Mouse (Mus musculus) stomach, embryonic 16.5 days (tissue): ENCODE data around the gene Catsperd. TPM values are rescaled to one million over a fixed set of nuclear protein-coding genes. Genes with fewer than 3 reads are reported as not detected.

Experiments
- ATAC-seq: fragments of 200-750 bp; cut with Nextera tagmentation; 2 replicates; pipeline ENCODE4 v1.8.0; 2017; ENCODE audit warnings: moderate number of reproducible peaks, moderate TSS enrichment; ENCODE audit not compliant: insufficient read depth, low FRiP score
- H3K27ac ChIP-seq: fragments of 300-500 bp; sonication (generic); 2 replicates; pipeline ENCODE4 v1.5.1; 2014; ENCODE audit warnings: low read length
- H3K27me3 ChIP-seq: fragments of 300-500 bp; sonication (generic); 2 replicates; pipeline ENCODE4 v1.6.1; 2014; ENCODE audit warnings: low read length, control low read depth, mixed read lengths; ENCODE audit not compliant: control insufficient read depth, insufficient read depth
- H3K36me3 ChIP-seq: fragments of 300-500 bp; sonication (generic); 2 replicates; pipeline ENCODE4 v1.6.1; 2014; ENCODE audit warnings: low read length; ENCODE audit not compliant: control insufficient read depth, insufficient read depth
- H3K4me1 ChIP-seq: fragments of 300-500 bp; sonication (generic); 2 replicates; pipeline ENCODE4 v1.6.1; 2014; ENCODE audit warnings: low read length, control low read depth, mixed read lengths; ENCODE audit not compliant: control insufficient read depth, insufficient read depth
- H3K4me2 ChIP-seq: fragments of 300-500 bp; sonication (generic); 2 replicates; pipeline ENCODE4 v1.6.1; 2014; ENCODE audit warnings: low read depth, low read length, mixed read lengths
- H3K4me3 ChIP-seq: fragments of 300-500 bp; sonication (generic); replicated peaks from 2 replicates; pipeline ENCODE4 v1.5.1; 2014; ENCODE audit warnings: mild to moderate bottlenecking, low read length
- H3K9ac ChIP-seq: fragments of 300-500 bp; sonication (generic); 2 replicates; pipeline ENCODE4 v1.6.1; 2014; ENCODE audit warnings: low read length
- H3K9me3 ChIP-seq: fragments of 300-500 bp; sonication (generic); replicated peaks from 2 replicates; pipeline ENCODE4 v1.6.1; 2016; ENCODE audit warnings: low read length, control low read depth; ENCODE audit not compliant: control insufficient read depth
- whole genome bisulfite sequencing: fragments of 180-500 bp; shearing (Covaris S2); extraction: QIAGEN DNeasy Blood & Tissue Kit; methylation state at CpG from one replicate; pipeline ENCODE4 v1.1.7; 2014; 5-methylcytosine and 5-hydroxymethylcytosine counted together
- polyA plus RNA-seq: library from polyadenylated mRNA; unstranded; fragments of >200 nt; fragmentation: Nextera tagmentation; extraction: Ambion mirVana; gene quantifications from 2 replicates; pipeline ENCODE4 v1.2.1, GENCODE M21; 2015

The Catsperd gene
- 0.17 and 0.65 TPM in 2 replicates for polyA plus RNA-seq

GRCm38 (mm10) chr17:56627530-56628277 is at the start of gene Catsperd:
Gene Catsperd, plus strand, starts transcription at chr17:56628143.
- 0 out of 2 replicates have a peak, but pooled peaks cover 7% of the 10 kb centered on the region for H3K36me3 ChIP-seq
- H3K4me3 ChIP-seq = peak within 1 kb of the TSS; percentile 97
- peaks cover 21% of the 10 kb centered on the region for H3K4me1 ChIP-seq
- H3K27me3 ChIP-seq = no peaks in the 10 kb centered on the region
- peak within 1 kb of the TSS; percentile 89 for H3K27ac ChIP-seq
- 5% methylated on average over 26 of the region's 26 CpGs for WGBS
- peak within 1 kb of the TSS; percentile 97 for H3K4me2 ChIP-seq
- no peaks in the 10 kb centered on the region for H3K9me3 ChIP-seq
- ATAC-seq = peak; percentile 23
- H3K9ac ChIP-seq = peak within 1 kb of the TSS; percentile 68

- Histone ChIP-seq H3K36me3 (peaks cover 29% of the 10 kb centered on the region), H3K9me3 (no peaks in the 10 kb centered on the region), H3K27ac (no peak overlapping the region)
Observed at GRCm38 (mm10) chr17:56583071-56583470, 44.9 kb upstream of the Catsperd start.

GRCm38 (mm10) chr17:56583611-56584256 is 44.2 kb upstream of the Catsperd start:
- Histone ChIP-seq H3K4me2 (peak overlapping the region; percentile 68), H3K4me3 (peak overlapping the region; percentile 84), H3K4me1 (peaks cover 43% of the 10 kb centered on the region), H3K27me3 (no peaks in the 10 kb centered on the region), H3K9me3 (no peaks in the 10 kb centered on the region), H3K9ac (peak overlapping the region; percentile 89), H3K36me3 (peaks cover 22% of the 10 kb centered on the region), H3K27ac (peak overlapping the region; percentile 95)
- 2% methylated on average over 33 of the region's 33 CpGs for WGBS
- no peak for ATAC-seq

More at GRCm38 (mm10) chr17:56583071-56583470, 44.9 kb upstream of the Catsperd start:
- WGBS = 71% methylated on average over 1 of the region's 1 CpGs
- H3K4me1 ChIP-seq = peaks cover 43% of the 10 kb centered on the region
- H3K4me2 ChIP-seq = peak overlapping the region; percentile 68
- H3K27me3 ChIP-seq = no peaks in the 10 kb centered on the region
- ATAC-seq = no peak
- peak overlapping the region; percentile 89 for H3K9ac ChIP-seq
- peak overlapping the region; percentile 84 for H3K4me3 ChIP-seq

GRCm38 (mm10) chr17:56584257-56585130 is 43.4 kb upstream of the Catsperd start, which contains the start of the genes Safb2 and Safb:
Gene Safb2, minus strand, starts transcription at chr17:56584585.
Gene Safb, plus strand, starts transcription at chr17:56584825.
- Histone ChIP-seq H3K36me3 (peaks cover 25% of the 10 kb centered on the region), H3K4me3 (peak within 1 kb of the TSS; percentile 94), H3K27ac (peak within 1 kb of the TSS; percentile 96), H3K4me2 (peak within 1 kb of the TSS; percentile 95), H3K9ac (peak within 1 kb of the TSS; percentile 93), H3K9me3 (no peaks in the 10 kb centered on the region), H3K27me3 (no peaks in the 10 kb centered on the region), H3K4me1 (peaks cover 43% of the 10 kb centered on the region)
- peak; percentile 96 for ATAC-seq
- under 1% methylated on average over 93 of the region's 101 CpGs for WGBS

- peak overlapping the region; percentile 93 for H3K9ac ChIP-seq
- H3K4me1 ChIP-seq = peaks cover 43% of the 10 kb centered on the region
- H3K36me3 ChIP-seq = peaks cover 23% of the 10 kb centered on the region
- no peak for ATAC-seq
- under 1% methylated on average over 61 of the region's 61 CpGs for WGBS
- peak overlapping the region; percentile 94 for H3K4me3 ChIP-seq
- H3K4me2 ChIP-seq = peak overlapping the region; percentile 95
- peak overlapping the region; percentile 96 for H3K27ac ChIP-seq
- no peaks in the 10 kb centered on the region for H3K27me3 ChIP-seq
- no peaks in the 10 kb centered on the region for H3K9me3 ChIP-seq
Observed at GRCm38 (mm10) chr17:56585171-56585821, 42.6 kb upstream of the Catsperd start.

- 81% methylated on average over 1 of the region's 1 CpGs for WGBS
- H3K27me3 ChIP-seq = no peaks in the 10 kb centered on the region
- no peak overlapping the region for H3K27ac ChIP-seq
- no peak overlapping the region for H3K9ac ChIP-seq
- no peak overlapping the region for H3K4me2 ChIP-seq
- H3K36me3 ChIP-seq = peaks cover 10% of the 10 kb centered on the region
- ATAC-seq = no peak
- H3K9me3 ChIP-seq = no peaks in the 10 kb centered on the region
- H3K4me1 ChIP-seq = peaks cover 24% of the 10 kb centered on the region
- H3K4me3 ChIP-seq = no peak overlapping the region
Observed at GRCm38 (mm10) chr17:56587773-56588172, 40.2 kb upstream of the Catsperd start.

GRCm38 (mm10) chr17:56588921-56589320 is 39.0 kb upstream of the Catsperd start:
- WGBS = 95% methylated on average over 4 of the region's 4 CpGs
- no peaks in the 10 kb centered on the region for H3K9me3 ChIP-seq
- no peak overlapping the region for H3K9ac ChIP-seq
- peaks cover 16% of the 10 kb centered on the region for H3K36me3 ChIP-seq
- no peak overlapping the region for H3K27ac ChIP-seq
- H3K4me1 ChIP-seq = peaks cover 17% of the 10 kb centered on the region
- no peaks in the 10 kb centered on the region for H3K27me3 ChIP-seq
- H3K4me3 ChIP-seq = no peak overlapping the region
- ATAC-seq = no peak
- H3K4me2 ChIP-seq = no peak overlapping the region

GRCm38 (mm10) chr17:56592553-56592952 is 35.4 kb upstream of the Catsperd start:
- no peak overlapping the region for H3K4me2 ChIP-seq
- H3K9me3 ChIP-seq = no peaks in the 10 kb centered on the region
- 0 out of 2 replicates have a peak, but pooled peaks cover 4% of the 10 kb centered on the region for H3K4me1 ChIP-seq
- H3K9ac ChIP-seq = no peak overlapping the region
- H3K27ac ChIP-seq = no peak overlapping the region
- H3K4me3 ChIP-seq = no peak overlapping the region
- no peak for ATAC-seq
- no peaks in the 10 kb centered on the region for H3K27me3 ChIP-seq
- peaks cover 39% of the 10 kb centered on the region for H3K36me3 ChIP-seq
